In the genomic region with DNA sequence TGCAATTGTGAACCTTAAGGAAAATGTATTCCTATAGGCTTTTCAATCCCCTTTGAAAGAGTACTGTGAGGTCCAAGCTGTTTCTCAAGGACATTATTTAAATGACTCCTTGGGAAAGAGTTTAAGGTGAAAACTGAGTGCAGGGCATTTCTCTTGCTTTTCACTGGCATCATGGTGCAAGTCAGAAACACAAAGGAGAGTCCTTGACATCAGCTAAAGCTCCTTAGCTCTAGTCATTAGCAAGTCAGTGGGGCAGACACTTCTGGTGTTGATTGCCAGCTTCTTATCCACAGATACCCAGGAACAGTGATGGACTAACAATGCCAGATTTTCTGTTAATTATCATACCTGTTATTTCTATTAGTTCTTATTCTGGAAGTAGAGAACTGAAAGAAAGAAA, we compare ENCODE assay signal across 15 mouse cellular contexts.
"Had no signal": no experiment of that assay in that cellular context is flagged by ENCODE, and none has a peak within 500 bp of the region (broad histone marks: within the 10 kb centered on the region; RNA-seq: fewer than 3 reads in every experiment).

No protein-coding gene starts in this region.

- H3K9ac ChIP-seq: limb, embryonic 12.5 days; limb, embryonic 15.5 days; liver, embryonic 14.5 days; liver, postnatal 0 days; lung, embryonic 14.5 days had no signal

- H3K9me3 ChIP-seq: limb, embryonic 12.5 days; limb, embryonic 15.5 days had no signal

- ATAC-seq: liver, postnatal 0 days; lung, postnatal 0 days had no signal

- H3K27ac ChIP-seq: kidney, postnatal 0 days; layer of hippocampus, adult 2 months; limb, embryonic 12.5 days; limb, embryonic 15.5 days; liver, embryonic 14.5 days; macrophage had no signal

- DNase-seq: kidney, adult 2 months; kidney, postnatal 25 days; layer of hippocampus, adult 9-11 months; liver, postnatal 0 days; lung, embryonic 14.5 days; thymus, adult 18-20 months; thymus, postnatal 36 days had no signal

- H3K4me2 ChIP-seq: limb, embryonic 12.5 days; limb, embryonic 15.5 days; liver, embryonic 11.5 days; lung, embryonic 14.5 days had no signal

- H3K36me3 ChIP-seq: limb, embryonic 12.5 days; limb, embryonic 15.5 days had no signal

- H3K4me3 ChIP-seq: layer of hippocampus, adult 2 months; limb, embryonic 12.5 days; limb, embryonic 15.5 days had no signal

- H3K4me1 ChIP-seq: limb, embryonic 12.5 days; limb, embryonic 15.5 days had no signal

- H3K27me3 ChIP-seq: limb, embryonic 12.5 days; limb, embryonic 15.5 days had no signal
